Mouse (Mus musculus): Measurements from ENCODE around the gene Alox5ap. TPM values are rescaled to one million over a fixed set of nuclear protein-coding genes. Genes with fewer than 3 reads are reported as not detected.
A peak's percentile ranks its signal among the peaks of the same experiment; 100 is the strongest.

The Alox5ap gene
- polyA plus RNA-seq, 1 experiment from 2014 or later, result 68.2 TPM

DNA sequence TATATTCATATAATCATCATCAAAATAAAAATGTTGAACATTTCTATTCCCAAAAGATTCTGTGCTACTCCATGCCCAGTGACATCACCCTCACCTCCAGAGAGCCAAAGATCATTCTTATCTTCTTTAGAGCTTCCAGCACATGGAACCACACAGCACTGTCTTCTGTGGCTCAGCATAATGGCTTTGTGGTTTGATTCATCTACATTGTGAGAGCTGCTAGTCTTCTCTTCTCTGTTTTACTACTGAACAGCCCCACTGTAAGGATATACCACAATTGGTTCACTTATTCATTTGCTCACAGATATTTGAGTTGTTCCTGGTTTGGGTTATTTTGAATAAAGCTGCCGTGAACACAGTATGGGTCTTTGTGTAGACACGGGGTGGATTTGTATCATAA, 9.0 kb upstream of the Alox5ap start:
- no peaks in the 10 kb centered on the region for H3K4me1 ChIP-seq (ENCODE audit: insufficient read depth)
- no peak overlapping the region for H3K4me3 ChIP-seq (ENCODE audit: low read depth, low read length)
- no peak overlapping the region for H3K4me2 ChIP-seq (ENCODE audit: low read depth, low read length)
- TF ChIP-seq EP300 (IDR thresholded peaks at IDR 0.05; ENCODE audit: low read depth) (no peak), CTCF (IDR thresholded peaks at IDR 0.05; ENCODE audit: low read depth) (no peak)
- H3K27me3 ChIP-seq (ENCODE audit: insufficient read depth, low read length), result no peaks in the 10 kb centered on the region
- H3K9ac ChIP-seq (replicated peaks), result no peak overlapping the region
- no peak overlapping the region for H3K27ac ChIP-seq (ENCODE audit: low read depth)
- H3K36me3 ChIP-seq (replicated peaks; ENCODE audit: insufficient read depth, low read length), result no peaks in the 10 kb centered on the region
- 75% methylated on average over 2 of the region's 2 CpGs for WGBS (ENCODE audit: insufficient replicate concordance)
- ATAC-seq (no peak), DNase-seq (no peak)
- H3K9me3 ChIP-seq (ENCODE audit: low read length), result no peaks in the 10 kb centered on the region

DNA sequence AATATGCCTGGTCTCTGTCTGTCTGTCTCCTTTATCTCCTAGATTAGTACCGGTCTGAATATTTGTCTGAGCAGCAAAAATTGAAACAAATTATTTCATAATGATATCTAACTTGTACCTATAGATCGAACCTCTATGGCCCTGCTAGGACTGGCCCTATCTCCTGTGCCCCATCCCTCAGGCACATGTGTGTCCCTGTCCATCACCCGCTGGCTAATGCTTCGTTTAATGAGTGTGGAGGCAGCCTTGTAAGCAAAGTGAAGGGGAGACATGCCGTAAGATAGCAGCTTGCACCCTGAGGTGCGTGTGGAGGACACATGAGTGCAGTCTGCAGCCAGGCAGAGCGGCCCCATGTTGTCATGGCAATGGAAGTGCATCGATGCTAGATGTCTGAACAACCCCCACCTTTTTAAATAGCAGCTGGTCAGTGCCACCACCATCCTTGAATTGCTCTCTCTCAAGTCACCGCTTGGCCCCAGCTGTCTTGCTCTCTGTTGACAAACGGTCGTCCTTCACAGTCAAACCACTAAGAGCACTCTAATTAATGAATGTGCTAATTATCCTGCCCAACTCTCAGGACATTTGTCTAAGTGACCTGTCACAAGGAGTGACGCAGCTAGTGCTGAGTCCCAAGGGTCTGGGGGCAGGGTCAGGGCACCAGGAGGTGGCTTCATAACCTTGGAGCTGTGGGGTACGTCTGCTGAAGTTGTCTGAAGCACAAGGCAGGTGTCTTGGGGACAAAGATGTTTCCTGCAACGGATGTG, 6.9 kb upstream of the Alox5ap start:
- no peaks in the 10 kb centered on the region for H3K36me3 ChIP-seq (replicated peaks; ENCODE audit: insufficient read depth, low read length)
- ATAC-seq (no peak), DNase-seq (no peak)
- no peaks in the 10 kb centered on the region for H3K27me3 ChIP-seq (ENCODE audit: insufficient read depth, low read length)
- no peak overlapping the region for H3K4me3 ChIP-seq (ENCODE audit: low read depth, low read length)
- H3K9me3 ChIP-seq (ENCODE audit: low read length), result 0 out of 2 replicates have a peak, but pooled peaks cover 2% of the 10 kb centered on the region
- 67% methylated on average over 14 of the region's 14 CpGs for WGBS (ENCODE audit: insufficient replicate concordance)
- H3K4me1 ChIP-seq (ENCODE audit: insufficient read depth), result no peaks in the 10 kb centered on the region
- H3K4me2 ChIP-seq (ENCODE audit: low read depth, low read length), result no peak overlapping the region
- TF ChIP-seq CTCF (IDR thresholded peaks at IDR 0.05; ENCODE audit: low read depth) (no peak), EP300 (IDR thresholded peaks at IDR 0.05; ENCODE audit: low read depth) (no peak)
- no peak overlapping the region for H3K9ac ChIP-seq (replicated peaks)
- no peak overlapping the region for H3K27ac ChIP-seq (ENCODE audit: low read depth)

DNA sequence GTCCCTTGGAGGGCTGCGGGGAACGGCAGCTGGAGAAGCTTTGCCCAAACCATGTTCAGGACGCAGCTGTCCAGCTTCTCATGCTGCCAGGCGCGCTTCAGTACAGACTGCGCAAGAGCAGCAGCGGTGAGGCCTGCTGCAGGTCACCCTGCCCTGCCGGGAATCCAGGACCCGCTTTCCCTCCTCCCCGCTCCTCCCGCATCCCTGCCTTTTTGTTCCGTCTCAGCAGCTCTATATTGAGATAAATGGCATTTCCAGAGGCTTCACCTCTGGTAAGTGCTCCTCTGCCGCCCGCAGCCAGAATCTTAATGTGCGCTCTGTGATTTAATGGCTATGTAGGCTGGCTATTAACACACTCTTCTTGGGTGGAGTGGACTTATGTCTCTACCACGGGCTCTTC, 5.5 kb upstream of the Alox5ap start:
- H3K36me3 ChIP-seq (replicated peaks; ENCODE audit: insufficient read depth, low read length), result no peaks in the 10 kb centered on the region
- DNase-seq (no peak), ATAC-seq (no peak)
- no peak overlapping the region for H3K4me3 ChIP-seq (ENCODE audit: low read depth, low read length)
- H3K9ac ChIP-seq (replicated peaks), result no peak overlapping the region
- H3K9me3 ChIP-seq (ENCODE audit: low read length), result 0 out of 2 replicates have a peak, but pooled peaks cover 2% of the 10 kb centered on the region
- no peak overlapping the region for H3K4me2 ChIP-seq (ENCODE audit: low read depth, low read length)
- H3K27me3 ChIP-seq (ENCODE audit: insufficient read depth, low read length), result no peaks in the 10 kb centered on the region
- TF ChIP-seq CTCF (IDR thresholded peaks at IDR 0.05; ENCODE audit: low read depth), result no peak
- TF ChIP-seq EP300 (IDR thresholded peaks at IDR 0.05; ENCODE audit: low read depth), result no peak
- no peaks in the 10 kb centered on the region for H3K4me1 ChIP-seq (ENCODE audit: insufficient read depth)
- 83% methylated on average over 16 of the region's 16 CpGs for WGBS (ENCODE audit: insufficient replicate concordance)
- H3K27ac ChIP-seq (ENCODE audit: low read depth), result no peak overlapping the region

DNA sequence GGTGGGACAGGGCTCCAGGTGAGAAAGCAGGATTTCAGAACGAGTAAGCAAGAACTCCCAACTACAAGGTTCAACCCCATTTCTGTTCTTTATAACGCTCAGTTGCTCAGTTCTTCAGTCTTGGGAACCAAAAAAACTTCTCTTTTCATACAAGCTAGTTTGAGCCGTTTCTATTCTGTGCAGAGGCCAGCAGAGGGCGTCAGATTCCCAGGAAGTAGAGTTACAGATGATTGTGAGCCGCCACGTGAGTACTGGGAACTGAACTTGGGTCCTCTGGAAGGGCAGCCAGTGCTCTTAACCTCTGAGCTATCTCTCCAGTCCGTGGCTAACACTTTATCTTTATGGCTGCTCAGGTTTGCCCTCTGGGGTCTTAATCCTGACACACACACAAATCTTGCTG, 3.1 kb upstream of the Alox5ap start:
- no peak overlapping the region for H3K4me3 ChIP-seq (ENCODE audit: low read depth, low read length)
- H3K27me3 ChIP-seq (ENCODE audit: insufficient read depth, low read length), result no peaks in the 10 kb centered on the region
- ATAC-seq (no peak), DNase-seq (no peak)
- TF ChIP-seq EP300 (IDR thresholded peaks at IDR 0.05; ENCODE audit: low read depth) (no peak), CTCF (IDR thresholded peaks at IDR 0.05; ENCODE audit: low read depth) (0 out of 2 replicates have a peak, but pooled peaks have one; percentile 15)
- no peaks in the 10 kb centered on the region for H3K4me1 ChIP-seq (ENCODE audit: insufficient read depth)
- no peak overlapping the region for H3K9ac ChIP-seq (replicated peaks)
- WGBS (ENCODE audit: insufficient replicate concordance), result 74% methylated on average over 7 of the region's 7 CpGs
- H3K27ac ChIP-seq (ENCODE audit: low read depth), result no peak overlapping the region
- no peaks in the 10 kb centered on the region for H3K36me3 ChIP-seq (replicated peaks; ENCODE audit: insufficient read depth, low read length)
- 0 out of 2 replicates have a peak, but pooled peaks cover 2% of the 10 kb centered on the region for H3K9me3 ChIP-seq (ENCODE audit: low read length)
- no peak overlapping the region for H3K4me2 ChIP-seq (ENCODE audit: low read depth, low read length)

DNA sequence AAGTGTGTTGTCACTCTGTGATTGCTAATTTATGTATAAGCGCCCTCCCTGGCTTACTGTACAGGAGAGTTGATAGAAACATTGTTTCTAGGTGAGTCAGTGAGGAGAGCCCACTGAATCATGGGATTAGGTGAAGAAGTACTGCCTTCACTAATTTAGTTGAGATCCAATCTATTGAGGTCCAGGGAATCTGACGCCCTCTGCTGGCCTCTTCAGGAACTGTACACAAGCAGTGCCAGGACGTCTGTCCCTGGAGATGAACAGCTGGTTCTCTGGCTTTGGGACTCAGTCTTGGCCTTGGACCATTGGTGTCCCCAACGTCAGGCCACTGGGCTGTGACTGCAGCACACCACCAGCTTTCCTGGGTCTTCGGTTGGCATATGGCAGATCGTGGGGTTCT, 2.7 kb upstream of the Alox5ap start:
- WGBS (ENCODE audit: insufficient replicate concordance), result 67% methylated on average over 6 of the region's 6 CpGs
- Histone ChIP-seq H3K27me3 (ENCODE audit: insufficient read depth, low read length) (no peaks in the 10 kb centered on the region), H3K4me2 (ENCODE audit: low read depth, low read length) (no peak overlapping the region), H3K27ac (ENCODE audit: low read depth) (no peak overlapping the region), H3K4me3 (ENCODE audit: low read depth, low read length) (no peak overlapping the region), H3K36me3 (replicated peaks; ENCODE audit: insufficient read depth, low read length) (no peaks in the 10 kb centered on the region), H3K9ac (replicated peaks) (no peak overlapping the region), H3K4me1 (ENCODE audit: insufficient read depth) (no peaks in the 10 kb centered on the region), H3K9me3 (ENCODE audit: low read length) (0 out of 2 replicates have a peak, but pooled peaks cover 2% of the 10 kb centered on the region)
- TF ChIP-seq CTCF (IDR thresholded peaks at IDR 0.05; ENCODE audit: low read depth) (peak; percentile 72), EP300 (IDR thresholded peaks at IDR 0.05; ENCODE audit: low read depth) (no peak)
- DNase-seq (peak; percentile 62), ATAC-seq (no peak)

DNA sequence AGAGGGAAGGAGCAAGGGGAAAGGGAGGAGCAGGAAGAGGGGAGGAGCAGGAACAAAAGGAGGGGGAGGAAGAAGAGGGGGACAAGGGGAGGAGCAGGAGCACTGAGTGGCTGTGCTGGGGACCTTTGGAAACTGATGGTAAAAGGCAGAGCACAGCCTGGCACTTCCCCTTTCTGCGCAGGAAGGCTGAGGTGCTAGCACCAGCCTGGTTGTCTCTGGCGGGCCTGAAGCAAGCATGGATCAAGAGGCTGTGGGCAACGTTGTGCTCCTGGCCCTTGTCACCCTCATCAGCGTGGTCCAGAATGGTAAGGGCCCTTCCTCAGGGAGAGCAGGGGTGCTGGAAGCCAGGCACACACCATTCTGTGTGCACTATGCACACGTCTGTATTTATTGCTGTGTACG, 312 bp downstream of the Alox5ap start:
- Histone ChIP-seq H3K9ac (replicated peaks) (peak overlapping the region; percentile 35; the same call in 1 of the 2 replicates), H3K27ac (ENCODE audit: low read depth) (peak overlapping the region; percentile 67), H3K4me2 (ENCODE audit: low read depth, low read length) (no peak overlapping the region), H3K9me3 (ENCODE audit: low read length) (0 out of 2 replicates have a peak, but pooled peaks cover 2% of the 10 kb centered on the region), H3K4me1 (ENCODE audit: insufficient read depth) (peaks cover 9% of the 10 kb centered on the region), H3K4me3 (ENCODE audit: low read depth, low read length) (peak overlapping the region; percentile 36), H3K27me3 (ENCODE audit: insufficient read depth, low read length) (no peaks in the 10 kb centered on the region), H3K36me3 (replicated peaks; ENCODE audit: insufficient read depth, low read length) (no peaks in the 10 kb centered on the region)
- TF ChIP-seq EP300 (IDR thresholded peaks at IDR 0.05; ENCODE audit: low read depth) (no peak), CTCF (IDR thresholded peaks at IDR 0.05; ENCODE audit: low read depth) (no peak)
- 28% methylated on average over 6 of the region's 6 CpGs for WGBS (ENCODE audit: insufficient replicate concordance)
- peak; percentile 42; the same call in 1 of the 2 replicates for ATAC-seq
- peak; percentile 53 for DNase-seq

All from liver, postnatal 0 days (tissue).